Mouse (Mus musculus) heart, postnatal 0 days (tissue): ENCODE results near the gene Pxdn. TPM values are rescaled to one million over a fixed set of nuclear protein-coding genes. Genes with fewer than 3 reads are reported as not detected.

Source experiments
- ATAC-seq: fragments of 200-750 bp; cut with Nextera tagmentation; 2 replicates; pipeline ENCODE4 v1.8.0; 2017; ENCODE audit warnings: low read depth, moderate number of reproducible peaks, moderate library complexity; ENCODE audit not compliant: insufficient read depth
- DNase-seq: peaks from one replicate; pipeline ENCODE4 v3.0.0-alpha.2; 2016; ENCODE audit warnings: low spot score
- H3K27ac ChIP-seq: fragments of 300-500 bp; sonication (generic); 2 replicates; pipeline ENCODE4 v1.5.1; 2014; ENCODE audit warnings: low read depth, mild to moderate bottlenecking
- H3K27me3 ChIP-seq: fragments of 300-500 bp; sonication (generic); 2 replicates; pipeline ENCODE4 v1.6.1; 2014; ENCODE audit warnings: low read length, mixed read lengths; ENCODE audit not compliant: control insufficient read depth, insufficient read depth
- H3K36me3 ChIP-seq: fragments of 300-500 bp; sonication (generic); replicated peaks from 2 replicates; pipeline ENCODE4 v1.6.1; 2014; ENCODE audit warnings: low read length, mixed read lengths; ENCODE audit not compliant: control insufficient read depth, insufficient read depth
- H3K4me1 ChIP-seq: fragments of 300-500 bp; sonication (generic); 2 replicates; pipeline ENCODE4 v1.6.1; 2014; ENCODE audit warnings: antibody characterized with exemption; ENCODE audit not compliant: control insufficient read depth, insufficient read depth
- H3K4me2 ChIP-seq: fragments of 300-500 bp; sonication (generic); 2 replicates; pipeline ENCODE4 v1.6.1; 2014; ENCODE audit warnings: low read depth, mild to moderate bottlenecking, low read length, moderate library complexity
- H3K4me3 ChIP-seq: fragments of 300-500 bp; sonication (generic); 2 replicates; pipeline ENCODE4 v1.5.1; 2014; ENCODE audit warnings: low read depth, low read length
- H3K9ac ChIP-seq: fragments of 300-500 bp; sonication (generic); replicated peaks from 2 replicates; pipeline ENCODE4 v1.6.1; 2014; ENCODE audit warnings: low read depth, low read length, mixed read lengths
- H3K9me3 ChIP-seq: fragments of 300-500 bp; sonication (generic); replicated peaks from 2 replicates; pipeline ENCODE4 v1.6.1; 2016; ENCODE audit warnings: low read length; ENCODE audit not compliant: control insufficient read depth
- CTCF ChIP-seq: IDR thresholded peaks from 2 replicates; pipeline ENCODE4 v1.5.1; 2016; ENCODE audit warnings: antibody characterized with exemption, control low read depth, low read depth
- EP300 ChIP-seq: IDR thresholded peaks from 2 replicates; pipeline ENCODE4 v1.6.1; 2016; ENCODE audit warnings: antibody characterized with exemption, low read depth
- WGBS: fragments of 180-500 bp; shearing (Covaris S2); extraction: QIAGEN DNeasy Blood & Tissue Kit; methylation state at CpG from one replicate; pipeline ENCODE4 v1.1.7; 2014; 5-methylcytosine and 5-hydroxymethylcytosine counted together
- polyA plus RNA-seq: library from polyadenylated mRNA; unstranded; fragments of >200 nt; fragmentation: Nextera tagmentation; extraction: Ambion mirVana; gene quantifications from 2 replicates; pipeline ENCODE4 v1.2.1, GENCODE M21; 2015
- total RNA-seq: library from RNA; depleted of rRNA; stranded (reverse); fragments of >200 nt; gene quantifications from 2 replicates; pipeline ENCODE4 v1.2.3, GENCODE M21; 2014; ENCODE audit warnings: low replicate concordance

Pxdn gene
- total and polyA plus RNA-seq, 2 experiments from 2014 or later: 49.7 to 144 TPM

DNA sequence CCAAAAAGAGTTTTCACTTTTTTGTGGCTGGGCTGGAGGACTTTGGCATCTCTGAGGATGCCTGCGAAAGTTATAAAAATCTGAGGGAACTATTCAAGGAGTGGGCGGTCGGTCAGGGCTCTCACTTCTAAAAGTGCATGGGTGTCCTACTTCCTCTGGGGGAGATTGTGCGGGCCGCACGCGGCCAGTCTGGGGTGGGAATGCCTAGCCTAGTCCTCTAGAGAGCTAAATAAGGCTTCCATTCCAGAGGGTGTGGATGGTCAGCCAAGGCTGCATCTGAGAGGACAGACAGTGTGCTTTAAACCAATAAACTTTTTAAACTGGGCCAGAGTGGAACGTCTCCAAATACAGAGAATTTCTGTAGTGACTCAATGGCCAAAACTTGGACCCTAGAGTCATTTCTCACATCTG lies 1.9 kb downstream of the Pxdn start:
- Histone ChIP-seq H3K4me2 (peak overlapping the region; percentile 75), H3K4me1 (peaks cover 30% of the 10 kb centered on the region), H3K36me3 (no peaks in the 10 kb centered on the region), H3K9ac (peak overlapping the region; percentile 72), H3K27ac (peak overlapping the region; percentile 86), H3K9me3 (no peaks in the 10 kb centered on the region), H3K27me3 (0 out of 2 replicates have a peak, but pooled peaks cover 4% of the 10 kb centered on the region), H3K4me3 (peak overlapping the region; percentile 69)
- 31% methylated on average over 8 of the region's 8 CpGs for WGBS
- TF ChIP-seq CTCF: no peak
- no peak for TF ChIP-seq EP300
- ATAC-seq (no peak), DNase-seq (no peak)

DNA sequence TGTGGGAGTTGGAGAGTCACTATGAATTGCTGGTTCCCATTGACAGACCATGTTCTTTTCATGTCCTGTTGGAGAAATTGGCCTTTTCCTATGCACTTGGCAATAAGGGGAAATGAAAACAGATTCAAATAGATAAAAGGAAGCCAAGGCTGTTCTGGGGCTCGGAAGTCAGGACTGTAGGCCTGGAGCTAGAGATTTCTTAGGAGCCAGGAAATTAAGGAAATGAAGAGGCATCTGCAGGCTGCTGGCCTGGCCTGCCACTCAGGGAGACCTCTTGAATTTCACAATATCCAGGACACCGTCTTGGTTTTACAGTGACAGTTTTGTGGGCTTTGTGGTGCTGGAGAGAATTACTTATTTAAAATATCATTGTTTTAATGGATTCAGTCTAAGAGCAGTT lies 5.0 kb downstream of the Pxdn start:
- Histone ChIP-seq H3K4me1 (peaks cover 40% of the 10 kb centered on the region), H3K4me2 (no peak overlapping the region), H3K27me3 (no peaks in the 10 kb centered on the region), H3K27ac (no peak overlapping the region), H3K9me3 (no peaks in the 10 kb centered on the region), H3K36me3 (no peaks in the 10 kb centered on the region), H3K9ac (no peak overlapping the region), H3K4me3 (no peak overlapping the region)
- 51% methylated on average over 2 of the region's 2 CpGs for WGBS
- DNase-seq (no peak), ATAC-seq (no peak)
- TF ChIP-seq CTCF: no peak
- TF ChIP-seq EP300: no peak

DNA sequence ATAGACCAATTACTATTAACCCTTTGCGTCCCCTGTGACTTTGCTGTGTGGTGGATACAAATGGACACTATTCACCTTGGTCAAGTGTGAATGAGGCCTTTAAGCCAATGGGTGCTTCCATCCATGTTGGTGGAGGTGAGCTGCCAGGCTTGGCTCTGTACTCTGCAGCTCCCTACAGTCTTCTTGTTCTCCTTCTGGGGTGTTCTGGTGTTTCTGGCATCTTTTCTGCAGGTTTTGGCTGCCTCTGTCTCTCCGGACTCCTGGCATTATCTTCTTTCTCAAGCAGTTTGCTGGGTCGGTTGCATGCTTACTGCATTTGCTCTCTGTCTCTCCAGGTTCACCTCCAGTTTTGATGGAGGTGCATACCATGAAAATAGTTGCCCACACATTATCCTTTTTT lies 7.2 kb downstream of the Pxdn start:
- no peaks in the 10 kb centered on the region for H3K36me3 ChIP-seq
- H3K27me3 ChIP-seq: no peaks in the 10 kb centered on the region
- no peak overlapping the region for H3K4me3 ChIP-seq
- peaks cover 50% of the 10 kb centered on the region for H3K4me1 ChIP-seq
- H3K9ac ChIP-seq: no peak overlapping the region
- no peaks in the 10 kb centered on the region for H3K9me3 ChIP-seq
- H3K27ac ChIP-seq: no peak overlapping the region
- H3K4me2 ChIP-seq: no peak overlapping the region
- DNase-seq: no peak
- TF ChIP-seq CTCF (no peak), EP300 (no peak)
- WGBS: 63% methylated on average over 3 of the region's 3 CpGs
- ATAC-seq: no peak

DNA sequence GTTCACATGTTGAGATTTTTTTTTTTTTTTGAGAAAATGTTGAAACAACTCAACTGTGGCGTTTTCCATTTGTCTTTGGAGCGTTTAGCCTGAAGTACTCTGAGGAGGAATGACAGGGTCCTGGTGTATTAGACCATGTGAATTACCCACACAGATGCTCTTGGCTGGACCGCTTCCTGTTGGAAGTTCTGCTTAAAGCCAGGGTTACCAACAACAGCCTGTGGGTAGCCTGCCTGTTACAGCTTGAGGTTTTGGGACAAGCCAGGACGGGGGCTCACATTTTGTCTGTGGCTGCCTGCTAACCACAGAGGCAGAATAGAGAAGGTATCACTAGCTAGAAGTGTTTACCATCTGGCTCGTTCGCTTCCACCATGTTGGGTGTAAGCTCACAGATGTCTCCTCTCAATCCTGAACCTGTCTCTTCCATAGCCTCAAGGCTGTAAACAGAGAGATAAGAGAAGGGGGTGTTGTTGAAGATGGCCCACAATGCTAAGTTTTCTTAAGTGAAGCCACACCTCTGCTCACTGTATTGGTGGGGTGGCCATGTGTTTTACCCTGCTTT lies 7.9 kb downstream of the Pxdn start:
- Histone ChIP-seq H3K27ac (no peak overlapping the region), H3K9me3 (no peaks in the 10 kb centered on the region), H3K4me1 (peaks cover 46% of the 10 kb centered on the region), H3K4me2 (no peak overlapping the region), H3K27me3 (no peaks in the 10 kb centered on the region), H3K36me3 (no peaks in the 10 kb centered on the region), H3K4me3 (no peak overlapping the region), H3K9ac (no peak overlapping the region)
- WGBS: 68% methylated on average over 6 of the region's 6 CpGs
- TF ChIP-seq EP300 (no peak), CTCF (no peak)
- ATAC-seq: no peak
- DNase-seq: no peak

DNA sequence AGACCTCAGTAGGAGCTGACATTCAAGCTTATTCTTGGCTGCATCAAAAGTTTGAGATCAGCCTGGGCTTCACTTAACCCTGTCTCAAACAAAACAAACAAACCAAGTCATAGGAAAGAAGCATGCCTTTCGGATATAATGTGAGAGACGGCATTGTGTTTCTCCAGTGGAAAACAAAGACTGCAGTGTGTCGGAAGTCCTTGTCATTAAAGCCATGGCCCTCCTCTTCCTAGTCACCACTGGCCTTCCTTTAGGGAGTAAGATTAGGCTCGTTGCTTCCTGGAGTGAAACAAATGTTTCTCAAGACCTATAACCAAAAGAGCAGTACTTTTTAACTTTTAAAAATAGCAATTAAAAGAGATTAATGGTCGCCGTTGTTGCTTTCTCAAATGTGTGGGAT lies 13.6 kb downstream of the Pxdn start:
- H3K4me3 ChIP-seq: no peak overlapping the region
- DNase-seq (peak; percentile 55), ATAC-seq (peak; percentile 68)
- H3K4me2 ChIP-seq: peak overlapping the region; percentile 9; the same call in 1 of the 2 replicates
- TF ChIP-seq EP300 (no peak), CTCF (no peak)
- peak overlapping the region; percentile 85 for H3K27ac ChIP-seq
- H3K9me3 ChIP-seq: no peaks in the 10 kb centered on the region
- H3K36me3 ChIP-seq: no peaks in the 10 kb centered on the region
- peaks cover 58% of the 10 kb centered on the region for H3K4me1 ChIP-seq
- H3K27me3 ChIP-seq: no peaks in the 10 kb centered on the region
- no peak overlapping the region for H3K9ac ChIP-seq
- whole genome bisulfite sequencing: 53% methylated on average over 6 of the region's 6 CpGs

DNA sequence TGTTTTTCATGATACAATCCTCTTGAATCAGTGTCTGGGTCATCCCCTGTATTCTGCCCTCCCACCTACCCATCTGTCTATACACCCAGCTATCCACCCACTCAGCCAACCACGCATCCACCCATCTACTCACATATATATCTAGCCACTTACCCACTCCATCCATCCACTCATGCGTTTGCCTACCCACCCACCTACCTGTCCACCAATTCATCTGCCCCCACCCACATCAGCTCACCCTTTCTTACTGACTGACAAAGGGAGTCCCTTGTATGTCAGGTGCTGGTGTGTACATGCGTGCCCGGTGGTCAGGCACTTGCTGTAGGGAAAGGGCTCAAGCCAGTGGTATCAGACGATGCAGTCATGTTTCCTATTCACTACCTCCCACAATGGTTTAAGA lies 14.1 kb downstream of the Pxdn start:
- ATAC-seq: no peak
- H3K4me1 ChIP-seq: peaks cover 59% of the 10 kb centered on the region
- WGBS: 64% methylated on average over 5 of the region's 5 CpGs

More for the DNA sequence above, 14.1 kb downstream of the Pxdn start:
- Histone ChIP-seq H3K27me3 (no peaks in the 10 kb centered on the region), H3K27ac (peak overlapping the region; percentile 85), H3K4me2 (peak overlapping the region; percentile 31; the same call in 1 of the 2 replicates), H3K9me3 (no peaks in the 10 kb centered on the region), H3K9ac (no peak overlapping the region), H3K36me3 (no peaks in the 10 kb centered on the region), H3K4me3 (no peak overlapping the region)
- TF ChIP-seq EP300: no peak
- no peak for DNase-seq
